Mouse (Mus musculus) midbrain, embryonic 10.5 days (tissue): ENCODE measurements at regions not wholly inside any gene's neighbourhood (a gene's known extent, or its start where the extent isn't known, plus 50 kb on each side); places are given as distances from the start of the nearest gene placed in this dataset.

Experiments
- DNase-seq: peaks from one replicate; pipeline ENCODE4 v3.0.0-alpha.2; 2017; ENCODE audit warnings: low spot score
- H3K27ac ChIP-seq: fragments of 300-500 bp; sonication (generic); replicated peaks from 2 replicates; pipeline ENCODE4 v1.5.1; 2016; ENCODE audit warnings: mild to moderate bottlenecking
- H3K27me3 ChIP-seq: fragments of 300-500 bp; sonication (generic); 2 replicates; pipeline ENCODE4 v1.6.1; 2016; ENCODE audit warnings: low read depth, mild to moderate bottlenecking; ENCODE audit not compliant: poor library complexity, severe bottlenecking
- H3K36me3 ChIP-seq: fragments of 300-500 bp; sonication (generic); 2 replicates; pipeline ENCODE4 v1.6.1; 2016; ENCODE audit warnings: mild to moderate bottlenecking, moderate library complexity
- H3K4me1 ChIP-seq: fragments of 300-500 bp; sonication (generic); 2 replicates; pipeline ENCODE4 v1.6.1; 2016
- H3K4me3 ChIP-seq: fragments of 300-500 bp; sonication (generic); 2 replicates; pipeline ENCODE4 v1.5.1; 2016; ENCODE audit warnings: mild to moderate bottlenecking, moderate library complexity
- H3K9me3 ChIP-seq: fragments of 300-500 bp; sonication (generic); replicated peaks from 2 replicates; pipeline ENCODE4 v1.6.1; 2016; ENCODE audit warnings: mild to moderate bottlenecking
- WGBS: fragments of 180-500 bp; shearing (Covaris S2); methylation state at CpG from one replicate; pipeline ENCODE4 v1.1.7; 2016; 5-methylcytosine and 5-hydroxymethylcytosine counted together

DNA sequence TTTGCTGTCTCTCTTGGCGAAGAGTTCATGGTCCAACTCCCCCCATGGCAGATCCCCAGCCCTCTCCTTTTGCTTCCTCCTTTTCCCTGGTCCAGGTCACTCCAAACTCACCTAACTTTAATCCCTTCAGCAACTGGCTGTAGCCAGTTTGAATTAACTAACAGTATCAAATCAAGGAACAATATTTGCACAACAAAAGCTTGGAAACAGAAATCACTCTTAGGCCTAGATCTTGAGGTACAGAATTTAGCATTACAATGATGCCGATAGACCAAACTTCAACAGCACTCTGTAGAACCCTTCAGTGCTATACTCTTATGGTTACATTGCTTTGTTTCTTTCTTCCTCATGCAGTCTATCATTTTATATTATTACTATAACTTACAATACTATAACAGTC lies 472.8 kb upstream of the Robo1 start:
- Histone ChIP-seq H3K27ac (no peak overlapping the region), H3K4me3 (no peak overlapping the region), H3K27me3 (no peaks in the 10 kb centered on the region), H3K4me1 (no peaks in the 10 kb centered on the region), H3K36me3 (no peaks in the 10 kb centered on the region), H3K9me3 (no peaks in the 10 kb centered on the region)
- no peak for DNase-seq
- 76% methylated on average over 2 of the region's 2 CpGs for WGBS

GRCm38 (mm10) chr16:71850097-71850496 lies 458.0 kb upstream of the Robo1 start:
- no peaks in the 10 kb centered on the region for H3K27me3 ChIP-seq
- H3K4me1 ChIP-seq: no peaks in the 10 kb centered on the region
- H3K4me3 ChIP-seq: no peak overlapping the region
- no peak overlapping the region for H3K27ac ChIP-seq
- WGBS: 76% methylated on average over 3 of the region's 3 CpGs
- no peaks in the 10 kb centered on the region for H3K9me3 ChIP-seq
- H3K36me3 ChIP-seq: no peaks in the 10 kb centered on the region
- DNase-seq: no peak

DNA sequence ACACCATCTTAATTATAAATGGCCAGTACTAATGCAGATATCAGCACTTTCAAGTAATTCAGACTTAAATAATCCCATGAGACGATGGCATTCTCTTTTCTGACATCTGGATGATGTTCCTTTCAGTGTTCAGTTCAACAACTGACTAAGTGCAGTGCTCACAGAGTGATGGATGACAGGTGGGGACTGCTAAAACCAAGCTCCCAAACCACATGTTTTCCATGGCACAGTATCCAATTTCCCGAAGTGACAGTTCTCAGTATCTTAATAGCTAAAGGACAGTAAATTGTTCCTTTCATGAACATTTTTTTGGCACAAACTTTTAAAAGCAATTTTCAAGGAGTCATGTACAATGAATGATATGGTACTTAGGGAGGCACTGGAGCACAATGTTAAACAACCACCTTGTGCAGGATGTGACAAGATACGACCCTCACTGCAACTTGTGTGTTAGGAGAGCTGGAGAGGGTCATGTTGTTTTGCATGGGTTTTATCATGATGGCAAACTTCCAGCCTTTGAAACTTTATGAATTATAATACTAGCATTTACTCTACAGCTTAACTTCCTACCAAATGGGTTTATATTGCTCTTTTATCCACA lies 456.4 kb upstream of the Robo1 start:
- H3K27me3 ChIP-seq: no peaks in the 10 kb centered on the region
- H3K4me3 ChIP-seq: no peak overlapping the region
- H3K9me3 ChIP-seq: no peaks in the 10 kb centered on the region
- no peaks in the 10 kb centered on the region for H3K4me1 ChIP-seq
- 88% methylated on average over 3 of the region's 3 CpGs for WGBS
- DNase-seq: no peak
- no peak overlapping the region for H3K27ac ChIP-seq
- H3K36me3 ChIP-seq: no peaks in the 10 kb centered on the region

GRCm38 (mm10) chr16:71857877-71858276 lies 450.2 kb upstream of the Robo1 start:
- Histone ChIP-seq H3K9me3 (no peaks in the 10 kb centered on the region), H3K4me3 (no peak overlapping the region), H3K36me3 (no peaks in the 10 kb centered on the region), H3K4me1 (no peaks in the 10 kb centered on the region), H3K27me3 (no peaks in the 10 kb centered on the region), H3K27ac (no peak overlapping the region)
- DNase-seq: no peak

DNA sequence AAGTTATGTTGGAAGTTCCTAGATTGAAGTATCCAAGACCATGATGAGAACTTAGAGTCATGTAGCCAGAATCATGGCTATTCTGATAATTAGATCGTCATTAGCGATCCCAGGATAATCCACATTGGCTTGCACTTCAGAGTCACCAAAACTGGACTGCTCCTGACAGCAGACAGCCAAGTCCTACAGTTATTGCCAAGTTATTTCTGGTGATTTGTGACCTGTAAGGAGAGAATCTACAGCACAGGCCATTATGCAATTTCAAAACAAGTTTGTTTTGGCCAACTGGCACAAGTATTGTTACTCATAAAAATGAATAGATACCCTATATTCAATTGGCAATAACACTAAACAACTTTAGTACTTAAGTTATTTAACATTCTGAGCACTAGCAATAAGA lies 447.9 kb upstream of the Robo1 start:
- H3K36me3 ChIP-seq: no peaks in the 10 kb centered on the region
- H3K27ac ChIP-seq: no peak overlapping the region
- H3K9me3 ChIP-seq: no peaks in the 10 kb centered on the region
- no peak overlapping the region for H3K4me3 ChIP-seq
- 85% methylated on average over 2 of the region's 2 CpGs for WGBS
- H3K4me1 ChIP-seq: no peaks in the 10 kb centered on the region
- no peaks in the 10 kb centered on the region for H3K27me3 ChIP-seq
- no peak for DNase-seq

- no peak overlapping the region for H3K27ac ChIP-seq
- no peaks in the 10 kb centered on the region for H3K36me3 ChIP-seq
- no peak overlapping the region for H3K4me3 ChIP-seq
- no peaks in the 10 kb centered on the region for H3K9me3 ChIP-seq
- no peak for DNase-seq
- peaks cover 7% of the 10 kb centered on the region for H3K4me1 ChIP-seq
- 77% methylated on average over 4 of the region's 4 CpGs for WGBS
- no peaks in the 10 kb centered on the region for H3K27me3 ChIP-seq
Measured at GRCm38 (mm10) chr16:71885701-71886100, 422.4 kb upstream of the Robo1 start.

GRCm38 (mm10) chr16:71889679-71890078 lies 418.4 kb upstream of the Robo1 start:
- H3K36me3 ChIP-seq: no peaks in the 10 kb centered on the region
- no peak for DNase-seq
- no peak overlapping the region for H3K27ac ChIP-seq
- no peaks in the 10 kb centered on the region for H3K9me3 ChIP-seq
- no peaks in the 10 kb centered on the region for H3K27me3 ChIP-seq
- H3K4me3 ChIP-seq: no peak overlapping the region
- WGBS: 80% methylated on average over 2 of the region's 2 CpGs
- H3K4me1 ChIP-seq: peaks cover 7% of the 10 kb centered on the region

DNA sequence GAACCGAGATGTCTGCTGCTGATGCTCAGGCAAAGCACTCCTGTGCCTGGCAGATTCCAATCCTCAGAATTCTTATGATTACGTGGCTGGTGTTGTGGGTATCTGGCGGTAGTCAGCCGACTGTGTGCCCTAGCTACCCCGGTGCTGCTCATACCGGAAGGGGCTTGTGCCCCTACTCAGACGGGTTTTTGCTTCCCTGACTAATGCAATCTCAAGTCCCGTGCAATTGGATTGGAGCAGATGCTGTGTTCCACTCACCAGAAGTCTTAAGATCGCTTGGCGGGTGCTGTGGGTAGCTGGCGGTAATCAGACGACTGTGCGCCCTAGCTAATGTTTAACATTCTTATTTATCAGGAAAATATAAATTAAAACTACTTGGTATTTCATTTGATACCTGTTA lies 385.0 kb upstream of the Robo1 start:
- H3K4me3 ChIP-seq: no peak overlapping the region
- no peaks in the 10 kb centered on the region for H3K36me3 ChIP-seq
- 92% methylated on average over 13 of the region's 13 CpGs for WGBS
- H3K9me3 ChIP-seq: no peaks in the 10 kb centered on the region
- no peak overlapping the region for H3K27ac ChIP-seq
- no peaks in the 10 kb centered on the region for H3K4me1 ChIP-seq
- H3K27me3 ChIP-seq: no peaks in the 10 kb centered on the region
- no peak for DNase-seq

- H3K4me1 ChIP-seq: no peaks in the 10 kb centered on the region
- 93% methylated on average over 2 of the region's 2 CpGs for WGBS
- no peak for DNase-seq
Measured at GRCm38 (mm10) chr16:71944165-71944564, 363.9 kb upstream of the Robo1 start.

GRCm38 (mm10) chr16:71944846-71945245 lies 363.3 kb upstream of the Robo1 start:
- H3K27me3 ChIP-seq: no peaks in the 10 kb centered on the region
- H3K27ac ChIP-seq: no peak overlapping the region
- H3K4me1 ChIP-seq: no peaks in the 10 kb centered on the region
- WGBS: 90% methylated on average over 2 of the region's 2 CpGs
- H3K36me3 ChIP-seq: no peaks in the 10 kb centered on the region
- no peaks in the 10 kb centered on the region for H3K9me3 ChIP-seq
- no peak for DNase-seq
- H3K4me3 ChIP-seq: no peak overlapping the region

More at GRCm38 (mm10) chr16:71944165-71944564, 363.9 kb upstream of the Robo1 start:
- Histone ChIP-seq H3K9me3 (no peaks in the 10 kb centered on the region), H3K36me3 (no peaks in the 10 kb centered on the region), H3K27ac (no peak overlapping the region), H3K4me3 (no peak overlapping the region), H3K27me3 (no peaks in the 10 kb centered on the region)

DNA sequence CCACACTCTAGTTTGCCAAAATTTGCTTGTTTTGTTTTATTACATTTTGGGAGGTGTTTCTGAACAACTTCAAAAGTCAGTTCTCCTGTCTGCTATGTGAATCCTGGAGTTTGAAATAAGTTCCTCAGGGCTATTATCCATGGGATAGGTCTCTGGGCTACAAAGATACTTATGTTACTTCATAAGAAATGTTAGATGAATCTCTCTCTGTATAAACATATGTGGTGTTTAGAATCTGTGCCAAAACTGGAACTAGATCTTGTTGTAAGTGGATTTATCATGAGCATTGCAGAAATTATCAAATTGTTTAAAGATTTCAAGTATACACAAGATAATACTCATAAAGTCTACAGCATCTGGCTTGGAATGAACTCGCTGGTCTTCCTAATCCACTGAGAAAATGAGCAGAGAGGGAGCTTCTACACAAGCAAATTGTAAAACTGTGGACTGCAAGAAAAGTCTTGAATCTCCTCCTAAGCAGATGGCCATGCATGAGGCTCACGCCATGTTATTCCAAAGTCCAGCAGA lies 355.2 kb upstream of the Robo1 start:
- no peaks in the 10 kb centered on the region for H3K4me1 ChIP-seq
- H3K9me3 ChIP-seq: no peaks in the 10 kb centered on the region; the same call in 1 of the 2 replicates
- no peak overlapping the region for H3K27ac ChIP-seq
- H3K4me3 ChIP-seq: no peak overlapping the region
- 87% methylated on average over 2 of the region's 2 CpGs for WGBS
- no peaks in the 10 kb centered on the region for H3K36me3 ChIP-seq
- no peak for DNase-seq
- H3K27me3 ChIP-seq: no peaks in the 10 kb centered on the region

DNA sequence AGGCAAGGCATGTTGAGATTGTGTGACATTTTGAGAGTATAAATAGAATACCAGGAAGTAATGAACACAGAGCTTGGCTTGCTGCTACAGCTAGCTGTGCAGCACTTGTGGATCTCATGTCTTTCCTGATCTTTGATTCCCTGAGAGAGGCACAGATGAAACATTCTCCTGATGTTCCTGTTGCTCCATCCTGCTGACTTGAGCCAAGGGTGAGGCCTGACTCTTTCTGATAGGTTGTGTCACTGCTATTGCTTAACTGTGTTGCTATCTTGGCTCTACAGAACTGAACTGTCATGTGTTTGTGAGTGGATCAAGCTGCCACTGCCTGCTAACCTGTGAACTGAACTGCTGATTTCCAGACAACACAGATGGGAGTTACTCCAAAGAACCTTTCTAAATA lies 344.5 kb upstream of the Robo1 start:
- Histone ChIP-seq H3K27me3 (no peaks in the 10 kb centered on the region), H3K4me3 (no peak overlapping the region)

GRCm38 (mm10) chr16:71973811-71974210 lies 334.3 kb upstream of the Robo1 start:
- WGBS: 83% methylated on average over 2 of the region's 2 CpGs

More for the DNA sequence above, 344.5 kb upstream of the Robo1 start:
- no peaks in the 10 kb centered on the region for H3K9me3 ChIP-seq
- H3K4me1 ChIP-seq: no peaks in the 10 kb centered on the region
- DNase-seq: no peak
- H3K36me3 ChIP-seq: no peaks in the 10 kb centered on the region
- no peak overlapping the region for H3K27ac ChIP-seq

More at GRCm38 (mm10) chr16:71973811-71974210, 334.3 kb upstream of the Robo1 start:
- H3K9me3 ChIP-seq: no peaks in the 10 kb centered on the region
- no peak overlapping the region for H3K27ac ChIP-seq
- H3K36me3 ChIP-seq: no peaks in the 10 kb centered on the region
- DNase-seq: no peak
- no peak overlapping the region for H3K4me3 ChIP-seq
- no peaks in the 10 kb centered on the region for H3K4me1 ChIP-seq
- H3K27me3 ChIP-seq: no peaks in the 10 kb centered on the region
